Mouse (Mus musculus) thymus, adult 18-20 months (tissue): ENCODE data around the gene Apoc4.

Experiments used
- DNase-seq, 2 experiments: peaks; one replicate each; pipeline ENCODE4 v3.0.0; 2022; ENCODE audit warnings: mixed read lengths in 2 of 2

The Apoc4 gene

GRCm38 (mm10) chr7:19628192-19628535 is 53.1 kb downstream of the Apoc4 start:
- DNase-seq = no peak
